Mouse (Mus musculus) embryonic facial prominence, embryonic 13.5 days (tissue): ENCODE results near the gene Cfap97d2. TPM values are rescaled to one million over a fixed set of nuclear protein-coding genes. Genes with fewer than 3 reads are reported as not detected.
A peak's percentile ranks its signal among the peaks of the same experiment; 100 is the strongest.

Experiments
- ATAC-seq: fragments of 200-750 bp; cut with Nextera tagmentation; 2 replicates; pipeline ENCODE4 v1.8.0; 2017; ENCODE audit warnings: low read depth; ENCODE audit not compliant: insufficient number of reproducible peaks, insufficient read depth, low FRiP score, low TSS enrichment
- H3K27ac ChIP-seq: fragments of 300-500 bp; sonication (generic); 2 replicates; pipeline ENCODE4 v1.5.1; 2015; ENCODE audit warnings: moderate library complexity, mild to moderate bottlenecking, inconsistent platforms
- H3K27me3 ChIP-seq: fragments of 300-500 bp; sonication (generic); 2 replicates; pipeline ENCODE4 v1.6.1; 2015; ENCODE audit warnings: mild to moderate bottlenecking, inconsistent platforms
- H3K36me3 ChIP-seq: fragments of 300-500 bp; sonication (generic); 2 replicates; pipeline ENCODE4 v1.6.1; 2015; ENCODE audit warnings: mild to moderate bottlenecking, inconsistent platforms
- H3K4me1 ChIP-seq: fragments of 300-500 bp; sonication (generic); 2 replicates; pipeline ENCODE4 v1.6.1; 2015; ENCODE audit warnings: inconsistent platforms
- H3K4me2 ChIP-seq: fragments of 300-500 bp; sonication (generic); 2 replicates; pipeline ENCODE4 v1.6.1; 2015; ENCODE audit warnings: moderate library complexity, mild to moderate bottlenecking, inconsistent platforms
- H3K4me3 ChIP-seq: fragments of 300-500 bp; sonication (generic); 2 replicates; pipeline ENCODE4 v1.5.1; 2015; ENCODE audit warnings: mild to moderate bottlenecking, inconsistent platforms
- H3K9ac ChIP-seq: fragments of 300-500 bp; sonication (generic); 2 replicates; pipeline ENCODE4 v1.6.1; 2015; ENCODE audit warnings: mild to moderate bottlenecking, inconsistent platforms
- H3K9me3 ChIP-seq: fragments of 300-500 bp; sonication (generic); 2 replicates; pipeline ENCODE4 v1.6.1; 2016; ENCODE audit warnings: inconsistent platforms
- WGBS: fragments of 180-500 bp; shearing (Covaris S2); methylation state at CpG from one replicate; pipeline ENCODE4 v1.1.7; 2015; ENCODE audit warnings: mixed read lengths; 5-methylcytosine and 5-hydroxymethylcytosine counted together
- polyA plus RNA-seq: library from polyadenylated mRNA; unstranded; fragments of >200 nt; fragmentation: Nextera tagmentation; extraction: Ambion mirVana; gene quantifications from 2 replicates; pipeline ENCODE4 v1.2.1, GENCODE M21; 2015

Gene Cfap97d2
- polyA plus RNA-seq, 1 experiment from 2014 or later = 0.15 TPM

DNA sequence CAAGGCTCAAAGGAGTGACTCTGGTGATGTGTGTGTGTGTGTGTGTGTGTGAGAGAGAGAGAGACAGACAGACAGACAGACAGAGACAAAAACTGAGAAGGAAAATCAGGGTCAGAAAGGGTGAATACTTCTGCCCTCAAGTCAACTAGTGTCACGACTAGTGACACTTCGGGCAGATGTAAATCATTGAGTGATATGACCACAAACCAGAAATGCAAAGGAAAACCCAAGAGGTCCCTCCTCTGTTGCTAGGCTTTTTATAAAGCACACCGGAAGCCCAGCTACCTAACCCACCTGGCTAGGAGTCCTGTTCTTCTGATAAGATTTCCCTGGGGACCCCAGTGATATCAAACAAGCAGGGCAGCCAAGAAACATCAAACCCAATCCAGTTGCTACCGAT lies 30.6 kb upstream of the Cfap97d2 start:
- WGBS = 62% methylated on average over 4 of the region's 4 CpGs
- H3K27ac ChIP-seq = no peak overlapping the region
- H3K4me1 ChIP-seq = peaks cover 30% of the 10 kb centered on the region
- H3K27me3 ChIP-seq = peaks cover 21% of the 10 kb centered on the region
- peak overlapping the region; percentile 85 for H3K4me2 ChIP-seq
- peak overlapping the region; percentile 82 for H3K4me3 ChIP-seq
- no peaks in the 10 kb centered on the region for H3K36me3 ChIP-seq
- no peak for ATAC-seq
- H3K9ac ChIP-seq = 0 out of 2 replicates have a peak overlapping the region, but pooled peaks have one; percentile 82
- no peaks in the 10 kb centered on the region for H3K9me3 ChIP-seq

DNA sequence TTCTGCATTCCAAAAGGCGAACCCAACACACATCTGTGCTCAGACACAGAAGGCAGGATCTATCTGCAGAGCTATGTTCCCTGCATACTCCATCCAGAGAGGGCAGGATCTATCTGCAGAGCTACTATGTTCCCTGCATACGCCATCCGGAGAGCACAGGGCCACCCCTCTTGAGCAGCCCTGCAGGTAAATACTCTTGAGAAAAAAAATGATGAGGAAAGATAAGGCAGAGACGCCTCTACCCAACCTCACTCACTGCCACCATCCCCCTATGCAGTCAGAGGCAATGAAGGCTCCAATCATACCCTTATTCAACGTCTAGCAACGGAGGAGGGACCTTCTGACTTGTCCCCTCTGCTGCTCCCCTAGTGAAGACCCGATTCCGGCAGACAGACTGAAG lies 30.2 kb upstream of the Cfap97d2 start:
- peak overlapping the region; percentile 82 for H3K9ac ChIP-seq
- H3K9me3 ChIP-seq = no peaks in the 10 kb centered on the region
- 0 out of 2 replicates have a peak overlapping the region, but pooled peaks have one; percentile 5 for H3K27ac ChIP-seq
- no peaks in the 10 kb centered on the region for H3K36me3 ChIP-seq
- ATAC-seq = no peak
- peak overlapping the region; percentile 85 for H3K4me2 ChIP-seq
- peak overlapping the region; percentile 82 for H3K4me3 ChIP-seq
- H3K27me3 ChIP-seq = peaks cover 21% of the 10 kb centered on the region
- WGBS = 35% methylated on average over 8 of the region's 8 CpGs
- peaks cover 28% of the 10 kb centered on the region for H3K4me1 ChIP-seq

DNA sequence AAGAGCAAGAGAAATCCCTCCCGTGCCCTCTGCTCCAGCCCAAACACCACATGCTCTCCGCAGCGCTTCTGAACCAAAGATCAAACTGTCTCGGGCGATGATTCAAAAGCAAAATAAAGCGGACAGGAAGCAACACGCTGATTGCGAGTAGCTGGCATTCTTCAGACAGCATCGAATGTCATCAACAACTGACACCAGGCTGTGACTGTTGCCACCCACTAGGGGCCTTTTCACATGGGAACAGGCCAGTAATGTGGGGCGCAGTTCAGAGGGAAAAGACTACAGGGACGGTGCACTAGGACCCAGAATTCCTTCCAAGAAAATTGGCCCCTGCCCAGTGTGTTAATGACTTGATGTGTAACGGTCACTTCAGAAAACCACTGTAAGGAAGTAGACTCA lies 29.4 kb upstream of the Cfap97d2 start:
- no peaks in the 10 kb centered on the region for H3K9me3 ChIP-seq
- H3K4me1 ChIP-seq = peaks cover 28% of the 10 kb centered on the region
- H3K4me2 ChIP-seq = peak overlapping the region; percentile 85
- no peaks in the 10 kb centered on the region for H3K36me3 ChIP-seq
- peak overlapping the region; percentile 82 for H3K9ac ChIP-seq
- peak overlapping the region; percentile 82 for H3K4me3 ChIP-seq
- H3K27ac ChIP-seq = peak overlapping the region; percentile 17; the same call in 1 of the 2 replicates
- no peak for ATAC-seq
- peaks cover 27% of the 10 kb centered on the region for H3K27me3 ChIP-seq
- 1% methylated on average over 12 of the region's 12 CpGs for WGBS

DNA sequence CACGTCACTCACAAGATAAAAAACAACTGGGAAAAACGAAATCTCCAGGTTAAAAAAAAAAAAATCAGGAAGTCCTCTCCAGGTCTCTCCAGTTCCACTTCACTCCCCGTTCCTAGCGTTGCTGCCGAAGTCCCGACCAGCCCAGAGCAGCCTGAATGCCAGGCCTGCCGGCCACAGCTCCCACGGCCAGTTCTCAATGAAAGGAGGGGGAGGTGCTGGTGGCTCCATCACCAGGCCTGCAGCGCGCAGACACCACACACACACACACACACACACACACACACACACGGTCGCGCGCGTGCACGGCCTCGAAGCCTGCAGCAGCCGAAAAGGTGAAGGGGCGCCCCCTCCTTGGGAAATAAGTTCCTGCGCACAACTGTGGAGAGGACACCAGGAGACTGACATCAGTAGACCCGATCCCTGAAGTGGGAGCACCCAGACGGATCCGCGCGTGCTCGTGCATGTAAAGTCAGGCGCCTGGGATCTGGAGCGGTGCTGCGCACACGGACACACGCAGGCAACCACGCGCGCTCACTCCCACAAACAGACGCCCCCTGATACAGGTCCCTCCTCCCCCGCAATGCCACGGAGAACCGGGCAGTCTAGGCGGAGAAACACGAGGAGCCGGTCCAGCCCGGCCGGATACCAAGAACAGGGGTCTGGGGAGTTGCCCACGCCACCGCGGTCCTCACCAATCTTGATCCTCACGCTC lies 28.8 kb upstream of the Cfap97d2 start:
- peak overlapping the region; percentile 82 for H3K4me3 ChIP-seq

DNA sequence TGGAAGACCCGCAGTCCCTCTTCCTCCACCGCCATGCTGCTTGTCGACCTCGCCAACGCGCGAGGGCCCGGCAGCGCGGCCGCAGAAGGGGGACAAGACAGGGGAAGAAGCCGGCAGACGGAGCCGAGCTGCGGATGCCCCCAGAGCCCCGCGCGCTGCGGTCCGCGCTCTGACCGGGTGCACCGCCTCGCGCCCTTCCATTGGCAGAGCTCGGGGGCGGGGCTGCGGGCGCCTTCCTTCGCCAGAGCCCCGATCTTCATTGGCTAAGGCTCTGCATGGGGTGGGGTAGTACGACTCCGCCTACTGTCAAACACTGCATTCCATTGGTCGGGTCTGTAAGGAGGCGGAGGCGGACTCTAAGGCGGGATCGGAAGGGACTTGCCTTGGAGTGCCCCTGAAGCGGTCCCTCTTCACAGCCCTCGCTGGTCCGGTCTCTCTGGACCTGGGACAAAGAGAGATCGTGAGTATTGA lies 28.2 kb upstream of the Cfap97d2 start, which contains the start of gene Rasa3:
Gene Rasa3 (minus strand): TSS at position 191 of the 471 bp plus-strand sequence.
- ATAC-seq = peak; percentile 98
- H3K9me3 ChIP-seq = no peaks in the 10 kb centered on the region
- H3K27me3 ChIP-seq = peaks cover 27% of the 10 kb centered on the region
- H3K4me1 ChIP-seq = peaks cover 28% of the 10 kb centered on the region
- no peaks in the 10 kb centered on the region for H3K36me3 ChIP-seq
- WGBS = under 1% methylated on average over 42 of the region's 42 CpGs
- peak within 1 kb of the TSS; percentile 73 for H3K27ac ChIP-seq
- peak within 1 kb of the TSS; percentile 82 for H3K9ac ChIP-seq
- H3K4me2 ChIP-seq = peak within 1 kb of the TSS; percentile 85
- peak within 1 kb of the TSS; percentile 82 for H3K4me3 ChIP-seq

More for the DNA sequence above, 28.8 kb upstream of the Cfap97d2 start:
- Histone ChIP-seq H3K9ac (peak overlapping the region; percentile 82), H3K36me3 (no peaks in the 10 kb centered on the region), H3K4me2 (peak overlapping the region; percentile 85), H3K4me1 (peaks cover 28% of the 10 kb centered on the region), H3K9me3 (no peaks in the 10 kb centered on the region), H3K27ac (peak overlapping the region; percentile 73), H3K27me3 (peaks cover 27% of the 10 kb centered on the region)
- WGBS = under 1% methylated on average over 46 of the region's 47 CpGs
- peak; percentile 34 for ATAC-seq

DNA sequence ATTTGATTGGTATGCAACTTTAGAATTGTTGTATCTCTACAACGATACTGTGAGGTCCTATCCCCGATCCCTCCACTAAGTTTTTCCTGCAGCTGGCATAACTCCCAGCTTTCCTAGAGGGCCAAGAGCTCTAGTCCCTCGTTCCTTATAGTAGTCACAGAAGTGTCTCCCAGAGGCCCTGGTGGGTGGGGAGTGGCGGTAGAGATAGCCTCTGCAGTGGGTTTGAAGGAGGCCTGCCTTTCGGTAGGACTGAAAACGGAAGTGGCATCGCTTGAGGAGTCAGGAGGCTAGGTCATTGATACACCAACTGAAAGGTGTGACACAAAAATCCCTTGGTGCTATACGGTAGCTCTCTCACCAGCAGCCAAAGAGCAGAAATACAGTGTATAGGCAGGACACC lies 27.5 kb upstream of the Cfap97d2 start:
- peak overlapping the region; percentile 85 for H3K4me2 ChIP-seq
- 48% methylated on average over 8 of the region's 8 CpGs for WGBS
- no peak overlapping the region for H3K27ac ChIP-seq
- no peaks in the 10 kb centered on the region for H3K9me3 ChIP-seq
- H3K9ac ChIP-seq = 0 out of 2 replicates have a peak overlapping the region, but pooled peaks have one; percentile 82
- H3K36me3 ChIP-seq = no peaks in the 10 kb centered on the region
- H3K4me1 ChIP-seq = peaks cover 26% of the 10 kb centered on the region
- peaks cover 27% of the 10 kb centered on the region for H3K27me3 ChIP-seq
- H3K4me3 ChIP-seq = peak overlapping the region; percentile 82
- no peak for ATAC-seq

DNA sequence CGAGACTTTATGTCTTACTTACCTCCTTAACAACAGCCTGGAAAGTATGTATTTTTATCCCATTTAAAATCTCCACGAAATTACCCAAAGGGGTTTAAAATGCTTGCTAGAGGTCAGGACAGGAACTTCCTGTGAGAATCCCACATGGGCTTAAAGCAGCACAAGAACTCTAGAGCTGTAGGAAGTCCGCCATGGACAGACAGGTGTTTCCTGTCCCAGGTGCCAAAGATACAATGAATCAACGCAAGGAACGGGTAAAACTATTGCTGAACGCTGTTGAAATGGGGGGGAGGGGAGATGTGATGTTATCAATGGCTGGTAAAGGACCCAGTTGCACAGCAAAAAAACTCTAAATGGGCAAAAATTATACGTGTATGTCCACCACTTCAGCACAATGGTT lies 21.6 kb upstream of the Cfap97d2 start:
- no peak overlapping the region for H3K4me2 ChIP-seq
- H3K9me3 ChIP-seq = 0 out of 2 replicates have a peak, but pooled peaks cover 4% of the 10 kb centered on the region
- no peak overlapping the region for H3K4me3 ChIP-seq
- H3K4me1 ChIP-seq = peaks cover 9% of the 10 kb centered on the region; the same call in 1 of the 2 replicates
- H3K36me3 ChIP-seq = no peaks in the 10 kb centered on the region
- no peak for ATAC-seq
- no peak overlapping the region for H3K9ac ChIP-seq
- no peak overlapping the region for H3K27ac ChIP-seq
- peaks cover 15% of the 10 kb centered on the region for H3K27me3 ChIP-seq
- 40% methylated on average over 7 of the region's 7 CpGs for whole genome bisulfite sequencing

DNA sequence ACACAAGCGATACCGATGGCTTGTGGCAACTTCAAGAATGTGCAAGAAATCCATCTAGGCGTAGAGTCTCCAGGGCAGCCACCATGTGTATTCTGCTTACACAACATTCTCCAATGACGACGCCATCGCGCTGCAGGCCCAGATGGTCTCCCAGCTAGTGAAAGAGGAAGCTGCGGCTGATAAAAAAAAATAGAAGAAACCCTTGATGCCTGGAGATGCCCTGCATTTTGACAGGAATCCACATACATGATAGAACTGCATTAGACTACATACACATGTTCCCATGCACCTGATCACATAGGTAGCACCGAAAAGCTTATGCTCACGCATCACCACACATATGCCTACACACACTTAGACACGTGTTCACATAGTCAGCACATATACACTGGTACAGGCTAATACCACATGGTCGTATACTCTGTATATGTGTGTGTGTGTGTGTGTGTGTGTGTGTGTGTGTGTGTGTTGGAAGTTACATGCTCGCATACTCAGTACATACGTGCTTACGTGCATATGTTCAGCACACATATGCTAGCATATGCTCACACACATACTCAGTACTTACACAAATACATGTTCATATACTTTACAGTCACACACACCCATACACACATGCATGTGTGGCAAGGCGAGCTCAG lies 19.9 kb upstream of the Cfap97d2 start:
- ATAC-seq = no peak
- whole genome bisulfite sequencing = 89% methylated on average over 16 of the region's 16 CpGs
- Histone ChIP-seq H3K9ac (no peak overlapping the region), H3K4me1 (peaks cover 9% of the 10 kb centered on the region; the same call in 1 of the 2 replicates), H3K4me3 (no peak overlapping the region), H3K9me3 (0 out of 2 replicates have a peak, but pooled peaks cover 4% of the 10 kb centered on the region), H3K27ac (no peak overlapping the region), H3K4me2 (no peak overlapping the region), H3K36me3 (no peaks in the 10 kb centered on the region), H3K27me3 (0 out of 2 replicates have a peak, but pooled peaks cover 3% of the 10 kb centered on the region)

DNA sequence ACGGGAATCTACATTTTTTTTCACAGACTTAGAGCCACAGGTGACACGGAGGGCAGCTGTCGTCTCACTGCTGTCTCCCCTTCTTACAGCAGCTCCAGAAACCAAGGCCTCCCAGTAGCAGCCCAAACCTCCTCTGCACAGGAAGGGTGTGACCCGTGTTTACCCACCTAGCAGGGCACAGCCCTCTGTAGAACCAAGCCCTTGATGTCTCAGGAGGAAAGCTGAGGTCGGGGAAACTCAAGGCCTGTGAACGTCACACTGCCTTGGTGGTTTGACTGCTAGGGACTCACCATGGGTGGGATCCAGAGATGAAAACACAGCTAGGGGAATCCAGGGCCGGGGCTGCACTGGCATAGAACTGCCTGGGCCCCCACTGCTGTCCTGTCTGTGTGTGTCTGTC lies 19.3 kb upstream of the Cfap97d2 start:
- 0 out of 2 replicates have a peak, but pooled peaks cover 4% of the 10 kb centered on the region for H3K9me3 ChIP-seq
- no peak for ATAC-seq
- H3K27me3 ChIP-seq = no peaks in the 10 kb centered on the region
- no peak overlapping the region for H3K27ac ChIP-seq
- no peak overlapping the region for H3K9ac ChIP-seq
- 77% methylated on average over 7 of the region's 7 CpGs for WGBS
- H3K4me3 ChIP-seq = no peak overlapping the region
- H3K36me3 ChIP-seq = no peaks in the 10 kb centered on the region
- peaks cover 9% of the 10 kb centered on the region; the same call in 1 of the 2 replicates for H3K4me1 ChIP-seq
- H3K4me2 ChIP-seq = no peak overlapping the region

DNA sequence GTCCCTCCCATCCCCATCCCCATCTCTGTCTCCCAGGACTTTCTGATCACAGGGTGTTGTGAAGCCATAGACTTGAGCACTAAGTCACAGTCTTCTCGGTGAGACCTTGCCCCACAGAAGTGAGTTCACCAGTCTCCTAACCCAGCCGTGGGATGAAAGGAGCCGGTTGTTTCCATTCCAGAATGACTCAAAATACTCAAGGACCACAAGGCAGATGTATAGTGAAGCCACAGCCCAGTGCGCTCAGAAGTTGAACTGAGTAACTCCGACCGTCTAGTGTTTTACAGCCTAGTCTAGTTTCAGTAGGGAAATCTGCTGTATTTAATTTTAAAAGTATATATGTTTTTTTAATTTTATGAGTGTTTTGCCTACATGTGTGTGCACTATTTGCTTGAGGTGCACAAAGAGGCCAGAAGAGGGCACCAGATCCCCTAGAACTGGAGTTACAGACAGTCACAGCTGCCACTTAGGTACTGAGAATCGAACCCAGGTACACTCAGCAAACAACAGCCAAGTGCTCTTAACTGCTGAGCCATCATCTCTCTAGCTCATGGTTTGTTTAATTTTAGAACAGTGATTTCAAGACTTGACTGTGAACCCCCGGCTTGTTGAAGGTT lies 18.5 kb upstream of the Cfap97d2 start:
- Histone ChIP-seq H3K4me3 (no peak overlapping the region), H3K36me3 (no peaks in the 10 kb centered on the region), H3K4me2 (no peak overlapping the region), H3K4me1 (peaks cover 9% of the 10 kb centered on the region; the same call in 1 of the 2 replicates), H3K27me3 (no peaks in the 10 kb centered on the region), H3K9me3 (0 out of 2 replicates have a peak, but pooled peaks cover 4% of the 10 kb centered on the region), H3K9ac (no peak overlapping the region), H3K27ac (no peak overlapping the region)
- 89% methylated on average over 8 of the region's 8 CpGs for WGBS
- ATAC-seq = no peak

DNA sequence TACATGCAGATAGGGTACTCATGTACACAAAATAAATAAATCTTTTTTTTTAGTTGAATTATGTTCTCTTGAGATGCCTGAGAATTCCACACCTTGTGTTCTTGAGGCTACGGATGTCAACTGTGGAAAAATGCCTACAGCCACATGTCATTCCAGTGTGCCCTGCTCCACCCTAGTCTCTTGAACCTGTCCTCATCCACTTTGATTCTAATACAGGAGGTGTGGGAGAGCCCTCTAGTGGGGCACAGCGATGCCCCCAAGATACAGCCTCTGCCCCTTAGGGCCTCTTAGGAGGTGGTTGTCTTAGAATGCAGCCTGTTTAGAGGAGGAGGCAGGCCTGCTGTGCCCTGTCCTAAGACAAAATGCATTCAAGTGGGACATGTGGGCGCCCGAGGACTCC lies 17.7 kb upstream of the Cfap97d2 start:
- Histone ChIP-seq H3K4me3 (no peak overlapping the region), H3K4me2 (no peak overlapping the region), H3K36me3 (no peaks in the 10 kb centered on the region), H3K4me1 (peaks cover 9% of the 10 kb centered on the region; the same call in 1 of the 2 replicates), H3K27ac (no peak overlapping the region), H3K27me3 (no peaks in the 10 kb centered on the region), H3K9ac (no peak overlapping the region), H3K9me3 (0 out of 2 replicates have a peak, but pooled peaks cover 4% of the 10 kb centered on the region)
- 80% methylated on average over 4 of the region's 4 CpGs for WGBS
- no peak for ATAC-seq
